Mouse (Mus musculus) testis, adult 2 months (tissue): ENCODE measurements around the gene Gm26741.

ENCODE experiments used
- CTCF ChIP-seq: fragments of 200-500 bp; IDR thresholded peaks from 2 replicates; pipeline ENCODE4 v1.5.1; 2012; ENCODE audit warnings: low read depth, mild to moderate bottlenecking, inconsistent platforms, low read length, moderate library complexity; ENCODE audit not compliant: control insufficient read depth, insufficient read depth, insufficient replicate concordance
- POLR2A ChIP-seq: fragments of 200-500 bp; IDR thresholded peaks from 2 replicates; pipeline ENCODE4 v1.6.1; 2012; ENCODE audit warnings: low read depth, mild to moderate bottlenecking, inconsistent platforms, low read length, moderate library complexity; ENCODE audit not compliant: control insufficient read depth

- TF ChIP-seq CTCF (no peak), POLR2A (no peak)
Observed at GRCm38 (mm10) chr10:52383522-52383921, 25.0 kb downstream of the Gm26741 start.
